Mouse (Mus musculus) layer of hippocampus, adult 18-20 months (tissue): Measurements from ENCODE around the gene Gm9970. TPM values are rescaled to one million over a fixed set of nuclear protein-coding genes. Genes with fewer than 3 reads are reported as not detected.
"Not testable (repeated sequence)": the region's sequence is repeated elsewhere in the genome, so short reads cannot be mapped to it uniquely, and the experiment has no call there.

ENCODE experiments used
- DNase-seq, 2 experiments: peaks; one replicate each; pipeline ENCODE4 v3.0.0; 2022; ENCODE audit warnings: low spot score in 2 of 2
- total RNA-seq, 2 experiments: library from RNA; stranded (reverse); gene quantifications; 2 replicates each; pipeline ENCODE4 v1.2.3; 2021

The Gm9970 gene
- total RNA-seq, 2 experiments from 2014 or later: not detected

DNA sequence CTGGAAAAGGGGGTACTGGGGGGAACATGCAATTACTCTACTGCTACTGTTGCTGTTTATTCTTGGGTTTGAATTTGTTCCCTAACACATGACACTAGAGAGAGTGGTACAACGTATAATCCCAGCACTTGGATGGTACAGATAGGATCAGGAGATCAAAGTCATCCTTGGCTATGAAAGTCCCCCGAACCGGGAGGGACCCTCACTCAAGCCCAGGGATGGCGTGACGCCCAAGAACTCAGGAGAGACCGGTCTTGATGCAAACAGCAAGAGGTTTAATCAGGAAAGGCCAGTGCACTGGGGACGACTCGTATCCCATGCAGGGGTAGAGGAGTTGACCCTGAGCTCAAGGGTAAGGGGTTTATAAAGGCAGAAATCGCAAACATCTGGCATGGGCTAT lies 18.3 kb downstream of the Gm9970 start:
- no peak for DNase-seq

DNA sequence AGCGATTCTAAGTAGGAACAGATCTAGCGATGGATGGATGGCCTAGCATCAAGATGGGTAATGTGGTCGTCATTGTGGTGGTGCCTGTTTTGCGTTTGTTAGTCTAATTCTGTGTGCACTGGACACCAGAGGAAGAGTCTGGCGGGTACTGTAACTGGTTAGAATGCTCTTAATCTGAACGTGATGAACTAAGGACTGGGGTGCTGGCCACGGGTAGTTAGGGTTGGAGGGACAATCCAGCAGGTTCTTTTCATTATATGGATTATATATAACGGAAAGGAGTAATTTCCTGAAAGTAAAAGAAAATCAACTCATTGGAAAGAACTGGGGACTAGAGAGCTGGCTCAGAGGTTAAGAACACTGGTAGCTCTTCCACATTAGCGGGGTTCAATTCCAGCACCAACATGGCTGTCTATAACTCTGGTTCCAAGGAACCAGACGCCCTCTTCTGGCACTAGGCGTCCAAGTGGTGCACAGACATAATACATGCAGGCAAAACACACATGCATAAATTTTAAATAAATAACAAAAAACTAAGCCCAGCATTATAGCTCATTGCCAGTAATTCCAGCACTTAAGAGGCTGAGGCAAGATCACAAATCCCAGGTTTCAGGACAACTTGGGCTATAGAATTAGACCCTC lies 19.6 kb downstream of the Gm9970 start:
- DNase-seq: peak in 1 of 2 experiments; percentile 23

DNA sequence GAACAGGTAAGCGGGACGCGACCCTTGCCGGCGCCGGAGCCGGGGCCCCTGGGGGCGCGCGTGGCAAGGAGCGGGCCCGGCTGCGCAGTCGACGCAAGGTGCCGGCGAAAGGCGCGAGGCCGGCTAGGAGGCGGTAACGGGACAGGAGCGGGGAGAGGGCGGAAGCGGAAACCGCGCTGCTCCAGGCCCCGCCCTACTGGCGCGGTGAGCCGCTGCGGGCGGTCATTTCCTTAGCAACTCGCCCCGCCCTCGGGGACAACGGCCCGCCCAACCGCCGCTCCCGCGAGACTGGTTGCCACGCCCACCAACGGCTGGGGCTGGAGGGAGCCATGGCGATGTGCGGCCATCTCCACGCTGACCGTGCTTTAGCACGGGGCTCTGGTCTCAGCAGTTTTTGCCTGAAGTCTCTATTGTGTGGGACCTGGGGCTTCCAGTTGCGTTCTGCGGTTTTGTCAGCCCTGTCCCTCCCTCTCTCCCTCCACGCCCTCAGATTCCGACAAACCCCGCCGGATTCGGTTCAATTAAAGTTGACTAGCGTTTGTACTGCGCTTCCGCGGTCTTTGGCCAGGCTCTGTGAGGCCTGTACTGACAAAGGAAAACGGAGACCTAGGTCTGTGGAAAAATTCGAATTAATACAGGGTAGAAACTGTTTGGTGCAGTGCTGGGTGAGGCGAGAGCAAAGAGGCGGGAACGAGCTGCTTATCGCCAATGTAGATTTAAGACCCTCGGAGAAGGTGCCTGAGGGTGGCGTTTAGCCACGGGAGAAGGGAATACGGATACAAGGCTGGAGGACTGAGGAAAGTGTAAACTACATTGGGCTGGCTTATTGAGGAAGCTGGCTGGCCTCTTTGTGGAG lies 20.4 kb downstream of the Gm9970 start, which contains the start of gene Ppm1g:
Ppm1g (minus strand) TSS at position 240 of the 856 bp plus-strand sequence.
- peak; percentile 91 to 96 for DNase-seq

DNA sequence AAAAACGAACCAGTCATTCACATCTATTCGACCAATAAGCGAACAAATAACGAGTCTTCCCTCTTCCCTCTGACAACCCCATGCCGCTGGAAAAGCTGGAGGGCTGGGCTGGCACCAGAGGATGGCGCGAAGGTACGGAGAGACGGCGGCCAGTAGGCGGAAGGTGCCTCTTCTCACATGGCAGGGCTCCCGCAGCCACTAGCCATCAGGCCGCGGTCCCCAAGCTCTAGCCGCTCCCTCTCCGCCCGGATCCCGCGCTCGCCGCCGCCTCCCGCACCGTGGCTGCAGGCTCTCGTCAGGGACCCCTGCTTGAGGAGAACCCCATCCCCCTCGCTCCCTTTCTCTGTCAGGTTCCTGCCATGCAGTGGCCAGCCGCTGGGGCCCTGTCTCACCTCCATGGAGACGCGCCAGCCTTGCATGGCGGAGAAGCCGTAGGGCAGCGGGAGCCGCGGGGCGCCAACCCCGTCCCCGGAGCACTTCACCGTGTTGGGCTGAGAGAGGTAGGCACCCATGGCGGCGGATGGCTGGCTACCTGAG lies 21.1 kb downstream of the Gm9970 start:
- DNase-seq: no peak

DNA sequence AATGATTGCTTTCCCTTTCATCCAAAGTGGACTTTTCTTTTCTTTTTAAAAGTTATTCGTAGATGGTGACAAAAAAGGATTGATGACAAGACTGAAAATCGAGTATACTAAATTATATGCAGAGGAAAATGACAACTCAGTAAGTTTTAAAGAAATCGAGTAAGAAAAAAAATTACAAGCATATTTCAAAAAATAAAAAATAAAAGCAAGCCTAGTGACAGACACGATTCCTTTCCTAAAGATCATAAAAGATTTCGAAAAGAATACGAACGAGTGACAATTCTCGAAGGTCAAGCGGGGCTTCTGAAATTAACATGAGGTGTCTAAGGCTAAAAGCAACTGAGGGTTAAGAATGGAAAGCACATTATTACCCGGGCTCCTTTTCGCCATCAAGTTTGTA lies 21.6 kb downstream of the Gm9970 start:
- DNase-seq: no peak

DNA sequence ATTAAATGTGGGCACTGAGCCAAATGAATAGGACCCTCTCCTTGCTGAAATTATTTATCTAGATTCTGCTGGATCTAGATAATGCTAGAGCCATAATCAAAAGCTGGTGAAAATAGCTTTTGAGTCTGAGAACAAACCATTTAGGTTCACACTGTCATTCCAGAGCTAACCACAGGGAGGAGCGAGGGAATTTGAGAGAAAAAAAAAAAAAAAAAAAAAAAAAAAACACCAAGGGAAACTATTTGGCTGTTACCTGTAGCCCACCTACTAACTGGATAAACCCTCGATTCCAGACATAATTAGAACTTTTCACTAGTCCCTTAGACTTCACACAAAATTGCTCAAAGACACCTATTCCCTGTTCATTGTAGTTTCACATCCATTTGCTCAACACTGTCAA lies 22.0 kb downstream of the Gm9970 start:
- no peak for DNase-seq

DNA sequence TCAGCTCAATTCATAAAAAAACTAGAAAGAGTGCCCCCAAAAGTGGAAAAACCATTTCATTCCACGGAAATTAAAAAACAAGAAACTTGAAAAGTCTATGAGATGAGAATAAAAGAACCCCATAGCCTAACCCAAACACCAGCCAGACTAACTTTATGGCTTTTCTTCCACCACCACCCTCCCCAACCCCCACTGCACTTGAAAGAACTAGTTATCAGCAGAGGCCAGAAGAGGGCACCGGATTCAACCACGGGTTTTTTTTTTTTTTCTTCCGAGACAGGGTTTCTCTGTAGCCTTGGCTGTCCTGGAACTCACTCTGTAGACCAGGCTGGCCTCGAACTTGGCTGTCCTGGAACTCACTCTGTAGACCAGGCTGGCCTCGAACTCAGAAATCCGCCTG lies 22.7 kb downstream of the Gm9970 start:
- DNase-seq: no peak

DNA sequence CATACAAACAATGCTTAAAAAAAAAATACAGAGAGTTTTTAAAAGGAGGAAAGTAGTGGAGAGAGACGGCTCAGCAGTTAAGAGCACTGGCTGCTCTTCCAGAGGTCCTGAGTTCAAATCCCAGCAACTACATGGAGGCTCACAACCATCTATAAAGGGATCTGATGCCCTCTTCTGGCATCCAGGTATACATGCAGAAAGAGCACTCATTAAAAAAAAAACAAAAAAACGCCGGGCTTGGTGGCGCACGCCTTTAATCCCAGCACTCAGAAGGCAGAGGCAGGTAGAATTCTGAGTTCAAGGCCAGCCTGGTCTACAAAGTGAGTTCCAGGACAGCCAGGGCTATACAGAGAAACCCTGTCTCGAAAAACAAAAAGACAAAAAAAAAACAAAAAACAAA lies 24.5 kb downstream of the Gm9970 start:
- DNase-seq: not testable (repeated sequence)

DNA sequence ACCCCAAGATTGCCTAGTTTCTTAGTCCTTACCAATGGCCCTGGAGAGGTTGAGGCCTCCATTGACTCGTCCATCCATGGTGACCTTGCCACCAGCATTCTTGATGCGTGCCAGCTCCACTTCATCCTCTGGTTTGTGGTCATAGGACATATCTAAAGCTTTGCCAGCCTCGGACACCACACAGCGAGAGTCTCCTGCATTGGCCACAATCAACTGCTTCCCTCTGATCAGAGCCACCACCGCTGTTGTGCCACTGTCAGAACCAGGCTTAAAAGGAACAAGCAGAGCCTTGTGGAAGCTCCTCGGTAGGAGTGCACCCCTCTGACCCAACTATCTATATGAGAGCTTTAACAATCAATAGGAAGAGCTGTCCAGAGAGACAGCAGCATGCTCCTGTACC lies 36.6 kb downstream of the Gm9970 start:
- DNase-seq: no peak

DNA sequence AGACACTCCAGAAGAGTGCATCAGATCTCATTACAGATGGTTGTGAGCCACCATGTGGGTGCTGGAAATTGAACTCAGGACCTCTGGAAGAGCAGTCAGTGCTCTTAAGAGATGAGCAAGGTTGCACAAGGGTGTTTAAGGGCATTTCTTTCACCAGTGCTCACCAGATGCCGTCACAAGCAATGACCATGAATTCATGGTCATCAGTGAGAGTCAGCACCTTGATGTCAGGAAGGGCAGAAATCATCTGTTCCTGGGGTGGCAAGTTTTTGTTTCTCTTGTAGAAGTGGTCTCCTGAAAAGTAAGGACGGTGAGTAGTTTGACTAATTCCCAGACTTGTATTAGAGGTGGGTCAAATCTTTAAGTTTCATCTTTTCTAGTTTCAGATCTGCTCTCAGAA lies 37.2 kb downstream of the Gm9970 start:
- DNase-seq: no peak

DNA sequence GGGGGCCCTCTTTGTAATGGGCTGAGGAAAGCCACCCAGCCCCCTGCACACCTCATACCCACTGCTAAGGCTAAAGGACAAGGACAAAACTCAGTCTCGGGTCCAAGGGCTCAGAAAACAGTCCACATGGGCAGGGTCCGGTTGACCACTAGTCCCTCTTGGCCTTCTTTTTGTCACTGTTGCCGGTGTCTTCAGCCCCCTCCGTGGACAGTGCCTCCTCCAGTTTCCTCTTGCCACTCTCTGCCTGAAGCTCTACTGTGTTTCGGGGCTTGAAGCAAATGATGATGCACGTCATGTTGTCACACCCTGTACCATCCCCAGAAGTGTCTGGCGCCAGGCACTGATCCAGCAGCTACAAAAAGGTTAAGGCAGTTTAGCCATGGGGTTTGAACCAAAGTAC lies 38.1 kb downstream of the Gm9970 start:
- DNase-seq: no peak

DNA sequence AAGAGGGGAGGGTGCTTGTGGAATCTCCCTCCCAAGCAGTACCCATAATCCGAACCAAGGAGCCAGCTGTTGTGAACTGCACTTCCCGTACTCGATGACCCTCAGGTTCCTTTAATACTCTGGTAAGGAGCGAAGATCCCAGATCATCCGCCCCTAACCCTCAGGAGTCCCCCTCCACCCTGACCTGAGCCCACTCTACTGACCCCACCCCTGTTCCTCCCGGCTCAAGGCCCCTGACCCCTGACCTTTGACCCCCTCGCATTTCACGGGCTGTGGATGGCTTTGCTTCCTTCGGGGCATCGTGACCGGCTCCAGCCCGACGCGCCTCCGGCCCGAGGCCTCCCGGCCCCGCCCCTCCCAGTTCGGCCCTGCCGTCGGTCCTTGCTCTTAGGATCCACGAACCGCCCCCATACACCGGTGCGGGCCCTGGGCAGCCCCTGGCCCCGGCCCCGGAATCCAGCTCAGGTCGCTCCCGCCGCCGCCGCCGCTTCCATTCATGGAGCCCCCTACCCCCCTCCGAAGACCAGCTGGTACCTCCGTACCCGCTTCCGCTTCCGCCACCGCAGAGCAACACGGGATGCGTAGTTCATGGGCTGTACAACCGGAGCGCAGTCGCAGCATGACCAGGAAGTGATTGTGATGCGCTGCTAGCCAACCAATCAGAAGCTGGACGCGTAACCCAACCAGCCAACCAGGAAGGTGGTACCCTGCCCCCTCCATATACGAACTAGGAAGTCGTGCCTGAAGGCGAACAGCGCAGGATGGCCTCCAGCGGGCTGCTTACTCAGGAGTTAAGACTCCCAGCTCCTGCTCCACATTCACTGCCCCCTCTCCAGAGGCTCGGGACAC lies 39.1 kb downstream of the Gm9970 start, which contains the start of gene Zfp513:
Zfp513 (minus strand) TSS at position 562 of the 849 bp plus-strand sequence.
- DNase-seq: peak; percentile 97 to 99

DNA sequence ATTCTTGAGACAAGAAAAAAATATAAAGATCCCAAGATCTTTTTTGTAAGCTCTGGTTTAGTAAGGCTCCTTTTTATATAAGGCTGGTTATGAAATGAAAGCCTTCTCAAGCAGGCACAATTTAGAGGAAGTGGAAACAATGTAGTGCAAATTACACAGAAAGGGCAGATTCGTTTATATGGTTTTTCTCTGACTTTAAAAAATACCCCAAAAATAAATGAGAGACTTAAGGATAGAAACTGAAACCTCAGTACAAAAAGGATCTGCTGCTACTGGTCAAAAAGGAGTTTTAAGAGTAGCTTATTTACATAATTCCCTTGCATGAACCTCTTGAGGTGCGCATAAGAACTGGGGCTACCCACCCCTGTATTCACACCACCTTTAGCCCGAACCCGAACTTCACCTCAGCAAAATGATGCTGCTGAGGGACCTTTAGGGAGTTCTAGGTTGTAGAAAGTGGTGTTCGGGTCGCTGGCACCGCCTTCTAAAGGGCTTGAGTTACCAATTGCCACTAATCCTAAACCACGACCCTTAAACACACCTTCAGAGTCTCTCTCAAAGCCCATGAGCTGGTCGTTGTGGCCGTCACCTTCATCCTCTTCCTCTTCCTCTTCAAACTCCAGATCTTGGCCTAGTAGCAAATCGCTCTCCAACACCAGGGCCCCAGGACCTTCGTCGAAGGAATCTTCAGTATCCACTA lies 39.8 kb downstream of the Gm9970 start:
- DNase-seq: no peak

DNA sequence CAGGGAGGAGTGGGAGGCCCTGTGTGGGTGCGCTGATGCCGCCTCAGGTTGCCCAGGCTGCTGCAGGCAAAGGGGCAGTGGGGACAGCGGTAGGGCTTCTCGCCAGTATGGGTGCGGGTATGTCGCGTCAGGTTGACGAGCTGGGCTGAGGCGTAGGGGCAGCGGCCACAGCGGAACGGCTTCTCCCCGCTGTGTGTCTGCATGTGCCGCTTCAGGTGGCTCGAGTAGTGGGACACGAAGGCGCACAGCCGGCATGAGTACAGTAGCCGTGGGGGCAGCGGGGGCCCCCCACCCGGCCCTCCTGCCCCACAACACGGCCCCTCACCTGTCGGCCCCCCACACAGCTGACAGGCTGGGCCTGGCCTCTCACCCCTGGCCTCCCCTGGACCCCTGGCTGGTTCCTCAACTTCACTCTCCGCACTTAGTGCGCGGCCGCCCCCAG lies 40.7 kb downstream of the Gm9970 start:
- DNase-seq: no peak

DNA sequence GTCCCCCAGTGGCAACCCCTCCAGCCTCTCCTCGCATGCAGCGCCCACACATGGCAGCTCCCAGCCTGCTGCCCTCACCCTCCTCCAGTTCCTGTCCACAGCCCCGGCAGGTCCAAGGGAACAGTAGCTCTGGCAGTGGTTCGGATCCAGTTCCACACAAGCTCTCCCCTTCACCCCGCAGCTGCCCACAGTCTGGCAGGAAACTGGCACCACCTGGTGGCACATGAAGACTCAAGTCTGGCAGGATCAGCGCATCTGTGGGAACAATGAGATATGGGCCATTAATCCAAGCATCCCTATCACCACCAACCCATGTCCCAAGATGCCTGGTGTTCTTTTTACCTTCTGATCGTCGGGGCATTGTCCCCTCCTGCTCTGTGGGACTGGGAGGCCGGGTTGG lies 41.1 kb downstream of the Gm9970 start:
- no peak for DNase-seq

DNA sequence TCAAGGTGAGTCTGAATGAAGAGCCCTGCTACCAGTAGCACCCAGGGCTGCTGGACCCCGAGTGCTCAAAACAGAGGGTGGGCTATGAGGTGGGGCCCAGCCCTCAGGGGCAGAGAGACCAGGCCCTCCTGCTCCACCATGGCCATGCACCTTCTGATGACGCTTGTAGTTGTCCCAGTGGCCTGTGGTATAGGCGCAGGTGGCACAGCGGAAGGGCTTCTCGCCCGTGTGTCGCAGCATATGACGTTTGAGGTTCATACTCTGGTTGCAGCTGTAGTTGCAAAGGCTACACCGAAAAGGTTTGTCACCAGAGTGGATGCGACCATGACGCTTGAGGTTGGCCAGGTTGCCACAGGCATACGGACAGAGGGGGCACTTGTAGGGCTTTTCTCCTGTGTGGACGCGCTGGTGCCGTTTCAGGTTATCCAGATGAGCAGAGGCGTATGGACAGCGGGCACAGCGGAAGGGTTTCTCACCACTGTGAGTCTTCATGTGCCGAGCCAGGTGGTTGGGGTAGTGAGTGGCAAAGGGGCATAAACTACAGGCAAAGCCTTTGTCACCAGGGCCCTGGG lies 41.6 kb downstream of the Gm9970 start:
- no peak for DNase-seq

DNA sequence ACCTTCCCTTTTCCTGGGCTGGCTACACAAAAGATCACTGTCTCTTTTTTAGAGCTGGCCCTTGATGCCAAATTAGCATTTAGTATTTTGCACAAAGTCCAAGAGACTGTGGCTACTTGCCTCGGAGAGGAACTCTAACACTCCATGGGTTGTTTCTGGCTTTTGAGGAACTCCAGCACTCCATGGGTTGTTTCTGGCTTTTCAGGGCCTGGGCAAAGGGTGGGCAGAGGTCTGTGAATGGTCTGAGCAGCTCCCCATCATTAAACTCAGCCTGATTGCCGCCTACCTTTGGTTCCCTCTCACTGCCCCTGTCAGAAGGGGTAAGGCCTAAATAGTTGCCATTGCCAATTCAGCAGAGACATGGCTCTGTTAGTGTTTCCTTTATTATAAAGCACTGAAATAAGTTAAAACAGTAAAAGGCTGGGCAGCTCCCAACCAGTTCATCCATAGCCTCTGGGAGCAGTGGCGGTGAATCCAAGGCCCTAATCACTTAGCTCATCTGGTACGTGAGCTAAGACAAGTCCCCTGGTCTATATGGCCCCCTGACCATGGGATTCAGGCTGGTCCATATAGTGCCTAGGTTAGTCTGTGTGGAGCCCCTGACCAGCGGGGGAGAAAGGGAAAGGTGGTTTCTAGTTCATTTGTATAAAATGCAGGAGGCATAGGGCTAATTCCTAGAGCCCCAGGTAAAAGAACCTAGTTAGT lies 42.3 kb downstream of the Gm9970 start:
- DNase-seq: no peak

DNA sequence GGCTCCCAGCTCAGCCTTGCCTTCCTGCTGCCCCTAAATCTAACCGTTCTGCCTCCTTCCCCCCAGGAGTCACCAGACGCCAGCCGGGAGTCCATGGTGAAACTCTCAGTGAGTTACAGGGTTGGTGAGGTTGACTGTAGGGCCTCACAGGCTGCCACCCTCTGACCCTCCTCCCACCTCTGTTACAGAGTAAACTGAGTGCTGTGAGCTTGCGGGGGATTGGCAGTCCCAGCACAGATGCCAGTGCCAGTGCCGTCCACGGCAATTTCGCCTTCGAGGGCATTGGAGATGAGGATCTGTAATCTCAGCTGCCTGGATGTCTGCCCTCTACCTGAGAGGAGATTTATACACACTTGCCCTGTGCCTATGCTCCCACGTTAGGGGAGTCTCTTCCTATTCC lies 42.9 kb downstream of the Gm9970 start:
- DNase-seq: no peak

DNA sequence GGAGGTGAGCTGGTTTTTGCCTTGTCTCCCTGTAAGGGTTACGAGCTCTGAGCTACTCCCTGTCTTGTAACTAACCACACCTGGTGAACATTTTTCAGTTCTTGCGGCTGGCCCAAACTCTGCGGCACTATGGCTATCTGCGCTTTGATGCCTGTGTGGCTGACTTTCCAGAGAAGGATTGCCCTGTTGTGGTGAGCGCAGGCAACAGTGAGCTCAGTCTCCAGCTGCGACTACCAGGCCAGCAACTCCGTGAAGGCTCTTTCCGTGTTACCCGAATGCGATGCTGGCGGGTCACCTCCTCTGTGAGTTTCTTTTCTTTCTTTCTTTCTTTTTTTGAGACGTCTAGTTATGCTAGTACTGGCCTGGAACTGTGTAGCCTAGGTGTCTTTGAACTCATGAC lies 44.0 kb downstream of the Gm9970 start:
- DNase-seq: no peak

DNA sequence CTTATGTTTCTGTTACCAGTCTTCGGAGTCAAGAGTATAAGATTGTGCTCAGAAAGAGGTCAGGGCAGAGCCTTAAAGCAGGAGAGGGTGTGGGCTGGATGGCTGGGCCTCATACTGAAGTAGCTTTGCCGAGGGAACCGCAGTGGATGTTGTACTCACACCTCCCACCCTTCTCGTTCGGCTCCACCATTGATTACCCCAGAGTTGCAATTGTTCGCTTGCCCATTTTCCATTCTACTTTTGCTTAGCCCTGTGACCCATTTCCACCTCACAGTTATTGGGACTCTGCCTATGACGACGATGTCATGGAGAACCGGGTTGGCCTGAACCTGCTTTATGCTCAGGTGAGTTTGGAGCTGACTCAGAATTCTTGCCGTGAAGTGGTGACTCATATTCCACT lies 44.8 kb downstream of the Gm9970 start:
- no peak for DNase-seq
